Mouse (Mus musculus): ENCODE results near the gene Hormad1.
A peak's percentile ranks its signal among the peaks of the same experiment; 100 is the strongest.
"Not testable (repeated sequence)": the region's sequence is repeated elsewhere in the genome, so short reads cannot be mapped to it uniquely, and the experiment has no call there.

Gene Hormad1

DNA sequence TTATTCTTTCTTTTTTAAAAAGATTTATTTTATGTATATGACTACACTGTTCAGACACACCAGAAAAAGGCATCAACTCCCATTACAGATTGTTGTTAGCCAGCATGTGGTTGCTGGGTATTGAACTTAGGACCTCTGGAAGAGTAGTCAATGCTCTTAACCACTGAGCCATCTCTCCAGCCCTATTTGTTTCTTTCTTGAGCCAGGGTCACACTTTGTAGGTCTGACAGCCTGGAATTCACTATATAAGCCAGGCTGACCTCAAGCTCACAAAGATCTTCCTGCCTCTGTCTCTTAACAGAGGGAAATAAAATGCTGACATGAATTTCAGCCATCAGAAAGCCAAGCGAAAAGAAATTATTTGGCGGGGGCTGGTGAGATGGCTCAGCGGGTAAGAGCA, 10.1 kb downstream of the Hormad1 start:
- DNase-seq, result no peak

DNA sequence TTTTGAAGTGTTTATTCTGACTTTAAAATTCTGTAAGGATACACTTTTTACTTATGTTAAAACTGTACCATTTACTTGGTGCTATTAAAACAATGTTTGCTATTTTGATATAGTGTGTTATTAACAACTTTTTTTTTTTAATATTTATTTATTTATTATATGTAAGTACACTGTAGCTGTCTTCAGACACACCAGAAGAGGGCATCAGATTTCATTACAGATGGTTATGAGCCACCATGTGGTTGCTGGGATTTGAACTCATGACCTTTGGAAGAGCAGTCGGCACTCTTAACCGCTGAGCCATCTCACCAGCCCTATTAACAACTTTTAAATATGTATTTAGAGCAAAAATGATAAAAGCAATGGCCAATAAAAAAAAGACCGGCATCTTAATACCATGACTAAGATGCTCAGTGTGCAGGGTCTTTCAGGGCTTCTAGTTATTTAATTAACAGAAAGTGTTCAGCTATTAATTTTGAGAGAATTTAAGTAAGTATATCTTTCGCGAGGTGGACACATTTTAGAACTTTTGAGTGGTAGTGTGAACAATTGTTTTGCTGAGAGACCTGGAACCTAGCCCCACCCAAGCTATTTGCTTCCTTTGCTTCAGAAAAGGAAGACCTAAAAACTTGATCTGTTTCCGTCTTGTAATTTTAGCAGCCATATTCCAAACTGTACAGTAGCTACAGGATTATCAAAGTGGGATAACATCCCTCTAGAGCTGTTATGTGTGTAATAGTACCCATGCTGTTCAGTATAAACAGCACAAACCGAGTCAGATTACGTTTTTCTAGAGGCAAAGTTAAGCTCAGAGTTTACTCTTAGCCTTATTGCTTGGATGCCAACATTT, 28.5 kb downstream of the Hormad1 start:
- no peak for DNase-seq

DNA sequence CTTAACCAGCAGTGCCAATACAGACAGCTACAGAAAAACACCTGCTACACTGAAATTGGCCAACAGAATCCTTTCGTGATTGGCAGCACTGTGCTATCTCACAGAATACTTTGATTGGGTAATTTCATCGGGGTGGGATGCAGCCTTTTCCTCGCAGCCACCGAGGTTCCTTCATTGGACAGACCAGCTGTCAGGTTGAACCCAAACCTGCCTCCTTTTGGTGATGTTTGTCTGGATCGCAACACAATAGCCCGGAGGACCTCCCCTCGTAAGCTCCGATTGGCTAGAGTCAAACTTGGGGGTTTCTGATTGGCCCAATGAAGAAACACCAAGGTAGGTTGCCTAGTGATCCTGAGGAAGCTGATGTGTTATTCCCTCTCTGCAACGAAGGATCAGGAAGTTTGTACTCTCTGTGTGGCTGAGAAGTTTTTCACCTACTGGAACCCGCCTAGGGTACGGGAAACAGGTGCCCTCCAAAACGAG, 29.2 kb downstream of the Hormad1 start, which contains the start of gene Golph3l:
Gene Golph3l (plus strand): TSS at position 331 of the 483 bp plus-strand sequence.
- DNase-seq, result peak; percentile 99

- DNase-seq, result no peak
Observed at GRCm38 (mm10) chr3:95598734-95599133, 39.3 kb downstream of the Hormad1 start.

DNA sequence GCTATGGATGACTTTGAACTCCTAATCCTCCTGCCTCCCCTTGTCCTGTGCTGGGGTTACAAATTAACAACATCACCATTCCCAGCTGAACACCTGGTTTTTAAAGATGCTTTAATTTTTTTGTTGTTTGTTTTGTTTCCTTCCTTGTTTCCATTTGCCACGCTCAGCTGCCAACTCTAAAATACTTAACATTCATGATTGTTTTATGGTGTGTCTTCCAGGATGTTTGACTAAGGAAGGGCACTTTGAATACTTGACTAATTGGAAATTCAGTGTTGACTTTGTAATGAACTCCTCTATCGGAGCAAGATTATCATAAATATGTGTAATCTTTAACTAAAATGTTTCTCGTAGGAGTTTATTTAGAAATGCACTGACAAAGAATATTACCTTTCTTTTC, 41.8 kb downstream of the Hormad1 start:
- no peak for DNase-seq

DNA sequence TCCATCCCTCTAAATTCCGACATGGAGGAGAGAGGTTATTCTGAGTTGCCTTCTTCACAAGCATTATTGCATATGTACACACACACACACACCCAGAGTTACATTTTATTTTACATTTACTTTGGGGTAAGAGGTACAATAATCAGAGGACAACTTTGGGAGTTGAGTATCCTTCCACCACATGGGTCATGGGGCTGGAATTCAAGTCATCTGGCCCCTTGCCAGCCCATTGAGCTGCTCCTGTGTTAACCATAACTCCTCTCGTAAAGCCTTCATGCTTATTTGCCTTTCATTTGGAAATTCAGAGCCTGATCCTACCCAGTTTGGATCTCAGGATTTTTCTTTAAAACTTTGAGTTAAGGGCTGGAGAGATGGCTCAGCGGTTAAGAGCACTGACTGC, 46.6 kb downstream of the Hormad1 start:
- DNase-seq, result no peak

GRCm38 (mm10) chr3:95609195-95609594, 49.7 kb downstream of the Hormad1 start:
- no peak for DNase-seq

DNA sequence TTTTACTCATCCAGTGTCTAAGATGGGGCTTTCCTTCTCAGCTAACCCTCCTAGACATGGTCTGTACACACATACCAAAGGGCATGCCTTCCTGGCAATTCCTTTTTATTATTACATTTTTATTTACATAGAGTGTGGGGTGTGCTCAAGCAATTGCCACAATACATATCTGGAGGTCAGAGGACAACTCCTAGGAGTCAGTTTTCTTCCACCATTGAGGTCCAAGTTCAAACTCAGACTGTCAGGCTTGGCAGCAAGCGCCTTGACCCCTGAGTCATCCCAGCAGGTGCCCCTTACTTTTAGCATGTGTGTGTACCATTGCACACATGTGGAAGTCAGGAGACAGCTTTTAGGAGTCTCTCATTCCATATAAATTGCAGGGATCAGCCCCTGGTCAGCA, 54.5 kb downstream of the Hormad1 start:
- no peak for DNase-seq

DNA sequence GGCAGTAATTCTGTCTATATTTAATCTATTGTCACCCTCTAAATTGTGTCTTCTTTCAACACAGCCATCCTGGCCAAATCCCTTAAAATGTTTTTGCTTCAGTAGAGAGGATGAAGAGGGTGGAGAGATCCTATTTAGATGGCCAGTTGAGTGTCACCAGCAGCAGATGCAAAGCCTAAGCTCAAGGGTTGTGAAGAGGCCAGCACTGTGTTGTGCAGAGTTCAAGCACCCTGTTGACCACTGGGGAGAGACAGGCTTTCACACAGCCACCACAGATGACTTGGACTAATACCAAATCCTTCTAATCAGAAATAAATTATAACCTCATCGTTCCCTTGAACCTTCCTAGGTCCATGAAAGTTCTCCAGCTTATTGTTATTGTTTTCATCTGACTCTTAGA, 59.0 kb downstream of the Hormad1 start:
- no peak for DNase-seq

DNA sequence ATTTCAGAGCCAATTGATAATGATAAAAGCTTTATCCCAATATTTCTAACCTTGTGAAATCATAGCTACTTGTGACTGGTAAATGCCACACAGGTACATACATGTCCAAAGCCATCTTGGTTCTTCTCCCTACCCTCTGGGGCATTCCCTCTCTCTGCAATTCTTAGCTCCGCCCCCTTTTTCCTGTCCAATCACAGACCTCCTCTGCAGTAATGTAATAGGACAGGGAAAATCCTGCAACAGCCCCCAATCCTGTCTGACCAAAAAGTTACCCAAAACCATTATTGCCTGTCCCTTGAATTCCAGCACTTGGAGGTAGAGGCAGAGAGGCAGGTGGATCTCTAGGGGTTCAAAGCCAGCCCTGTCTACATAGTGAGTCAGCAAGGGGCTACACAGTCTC, 61.8 kb downstream of the Hormad1 start:
- no peak for DNase-seq

GRCm38 (mm10) chr3:95622421-95622820, 62.9 kb downstream of the Hormad1 start:
- DNase-seq, result not testable (repeated sequence)

- peak; percentile 44 for DNase-seq
Observed at GRCm38 (mm10) chr3:95623551-95623950, 64.1 kb downstream of the Hormad1 start.

- DNase-seq, result peak; percentile 61
Observed at GRCm38 (mm10) chr3:95623991-95624515, 64.6 kb downstream of the Hormad1 start.

DNA sequence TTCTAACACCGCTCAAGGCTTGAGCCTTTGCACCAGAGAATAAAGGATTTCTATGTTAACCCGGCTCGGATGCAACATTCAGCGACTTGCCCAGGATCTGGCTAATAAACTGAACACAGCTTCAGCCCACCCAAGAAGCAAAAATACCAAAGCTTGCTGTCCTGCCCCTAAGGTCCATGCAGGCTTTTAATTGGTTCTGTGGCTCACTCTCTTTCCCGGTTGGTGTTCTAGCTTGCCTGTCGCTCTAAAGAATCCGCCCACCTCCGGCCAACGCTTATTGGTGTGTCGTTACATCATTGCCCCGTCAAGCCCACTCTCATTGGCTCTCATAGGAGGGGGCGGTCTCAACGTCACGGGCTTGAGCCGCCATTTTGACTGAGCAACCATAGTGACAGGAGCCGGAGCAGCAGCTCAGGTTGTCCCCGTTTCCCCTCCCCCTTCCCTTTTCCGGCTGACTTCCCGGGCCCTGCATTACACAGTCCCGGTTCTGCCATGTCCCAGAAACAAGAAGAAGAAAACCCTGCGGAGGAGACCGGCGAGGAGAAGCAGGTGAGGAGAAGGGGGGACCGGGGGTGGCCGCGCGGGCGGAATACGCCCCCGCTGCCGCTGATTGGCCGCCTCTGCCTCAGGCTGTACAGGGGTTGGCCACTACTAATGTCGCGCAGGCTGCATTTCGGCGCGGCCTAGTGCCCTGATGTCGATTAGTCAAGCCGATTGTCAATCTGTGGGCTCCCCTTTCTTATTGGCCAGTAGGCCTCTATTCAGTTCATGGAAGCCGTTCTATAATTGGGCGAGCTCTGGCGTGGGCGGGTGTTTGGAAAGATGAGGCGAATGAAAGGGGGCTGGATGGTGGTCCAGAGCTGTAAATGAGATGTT, 65.4 kb downstream of the Hormad1 start, which contains the start of gene Ensa:
Gene Ensa (plus strand): TSS at position 366 of the 876 bp plus-strand sequence.
- peak; percentile 99 for DNase-seq

DNA sequence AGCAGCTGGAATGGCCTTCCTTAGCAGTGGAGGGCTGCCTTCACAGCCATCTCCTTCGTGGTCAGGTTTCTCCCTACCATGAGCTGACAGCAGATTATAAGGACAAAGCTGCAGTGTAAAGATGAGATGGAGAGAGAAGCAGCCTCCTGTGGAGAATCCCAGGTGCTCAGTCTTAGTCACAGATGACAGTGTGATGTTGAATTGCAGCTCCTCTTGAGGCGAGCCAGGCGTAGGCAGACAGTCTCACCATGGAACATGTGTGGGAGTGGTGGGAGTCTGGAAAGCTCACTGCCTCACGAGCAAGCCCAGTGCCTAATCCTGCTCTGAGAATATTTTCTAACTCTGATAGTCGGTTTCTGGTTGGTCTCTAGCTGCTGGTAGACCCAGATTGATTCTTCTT, 68.3 kb downstream of the Hormad1 start:
- DNase-seq, result peak; percentile 50

GRCm38 (mm10) chr3:95629755-95630154, 70.3 kb downstream of the Hormad1 start:
- DNase-seq, result peak; percentile 74

DNA sequence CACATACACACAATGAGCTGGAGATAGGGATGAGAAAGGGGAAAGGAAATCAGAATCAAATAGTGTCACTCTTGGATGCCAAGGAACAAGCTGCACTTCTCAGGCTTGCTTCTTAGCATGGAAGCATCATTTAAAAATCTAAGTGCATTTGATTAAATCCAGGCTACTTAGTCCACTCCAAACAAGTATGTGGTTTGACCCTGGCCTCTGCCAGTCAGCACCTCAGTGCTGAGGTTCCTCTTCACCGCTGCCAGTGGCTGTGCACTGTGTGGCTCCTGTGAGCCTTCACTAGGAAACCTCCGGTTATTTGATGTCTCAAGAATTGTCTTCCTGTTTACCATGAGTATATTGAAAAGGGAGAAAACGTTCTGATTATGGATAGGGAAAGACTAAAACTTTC, 71.4 kb downstream of the Hormad1 start:
- DNase-seq, result no peak

DNA sequence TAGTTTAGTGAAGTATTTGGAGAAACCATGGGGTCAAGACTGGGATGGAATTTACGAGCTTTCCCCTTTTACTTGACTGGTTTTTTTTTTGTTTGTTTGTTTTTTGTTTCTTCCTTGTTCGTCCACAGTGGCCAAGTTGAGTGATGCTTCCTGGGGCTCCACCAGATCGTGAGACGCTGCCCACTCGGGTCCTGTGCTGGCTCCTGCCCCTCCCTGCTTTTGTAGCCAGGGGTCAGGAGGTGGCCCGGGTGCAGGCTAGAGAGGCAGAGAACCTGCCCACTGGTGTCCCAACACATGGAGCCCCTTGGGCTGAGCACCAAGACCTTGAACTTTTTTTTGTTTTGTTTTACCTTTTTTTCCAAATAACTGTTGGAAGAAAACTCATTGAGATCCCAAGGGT, 71.8 kb downstream of the Hormad1 start:
- DNase-seq, result no peak

DNA sequence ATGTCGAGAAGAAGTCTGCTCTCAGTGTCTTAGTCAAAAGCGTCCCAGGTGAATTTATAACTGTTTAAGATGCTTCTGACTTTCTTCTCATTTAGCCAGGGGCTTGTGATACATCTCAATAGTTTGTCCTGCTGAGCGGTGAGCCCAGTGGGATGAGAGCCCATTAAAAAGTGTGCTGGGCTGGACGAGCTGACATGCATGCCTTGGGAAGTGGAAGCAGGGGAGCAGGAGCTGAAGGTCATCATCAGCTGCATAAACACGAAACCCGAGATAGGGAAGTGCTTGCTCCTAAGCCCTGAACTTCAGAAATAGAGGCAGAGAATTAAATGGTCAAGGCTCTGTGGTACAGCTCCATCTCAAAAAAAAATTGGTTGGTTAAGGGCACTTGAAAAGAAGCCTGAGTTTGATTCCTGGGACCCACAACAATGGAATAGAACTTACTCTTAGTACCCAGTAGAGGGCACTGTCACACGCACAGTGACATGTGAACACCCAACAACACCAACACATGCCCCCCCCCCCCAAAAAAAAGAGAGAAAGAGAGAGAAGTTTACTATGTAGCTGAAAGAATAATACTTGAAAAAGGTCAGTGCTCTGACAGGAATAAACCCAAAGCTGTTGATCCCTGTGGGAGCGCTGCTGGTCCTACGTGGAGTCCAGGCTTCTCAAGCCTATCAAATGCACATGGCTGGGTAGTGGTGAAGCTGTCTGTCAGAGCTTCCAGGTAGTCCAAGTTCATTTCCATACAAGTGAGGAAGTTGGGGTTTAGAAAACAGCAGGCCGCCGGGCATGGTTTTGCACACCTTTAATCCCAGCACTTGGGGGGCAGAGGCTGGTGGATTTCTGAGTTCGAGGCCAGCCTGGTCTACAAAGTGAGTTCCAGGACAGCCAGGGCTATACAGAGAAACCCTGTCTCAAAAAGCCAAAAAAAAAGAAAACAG, 73.4 kb downstream of the Hormad1 start:
- no peak for DNase-seq

DNA sequence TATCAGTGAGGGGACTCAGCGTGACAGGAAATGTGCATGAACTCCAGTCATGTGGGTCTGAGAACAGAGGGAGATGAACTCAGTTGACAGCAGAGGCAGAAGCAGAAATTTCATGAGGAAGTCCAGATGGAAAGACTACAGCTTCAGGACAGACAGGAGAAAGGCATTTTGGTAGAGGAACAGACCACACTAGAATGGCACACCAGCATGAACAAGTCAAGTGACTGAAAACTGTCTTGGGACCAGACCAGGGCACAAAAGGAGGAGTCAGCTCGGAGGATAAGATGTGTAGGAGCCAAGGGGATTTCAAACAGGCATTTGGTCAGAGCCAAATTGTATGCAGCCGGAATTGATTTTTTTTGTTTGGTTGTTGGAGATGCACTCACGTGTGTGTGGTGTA, 76.2 kb downstream of the Hormad1 start:
- no peak for DNase-seq

DNA sequence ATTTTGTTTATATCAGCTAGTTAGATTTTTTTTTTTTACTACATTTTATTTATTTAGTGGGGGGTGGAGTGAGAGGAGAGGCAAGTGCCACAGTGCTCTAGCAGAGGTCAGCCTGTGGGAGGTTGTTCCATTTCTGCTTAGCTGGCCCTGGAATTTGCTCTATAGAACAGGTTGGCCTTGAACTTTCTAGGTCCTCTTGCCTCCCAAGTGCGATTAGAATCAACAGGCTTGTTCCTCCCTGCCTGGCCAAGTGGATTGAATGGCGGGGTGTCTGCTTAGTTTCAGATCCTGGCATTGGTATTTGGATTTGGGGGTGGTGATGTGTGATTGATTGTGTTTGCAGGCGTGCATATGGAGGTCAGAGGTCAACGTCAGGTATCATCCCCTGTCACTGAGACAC, 76.6 kb downstream of the Hormad1 start:
- no peak for DNase-seq

All from cerebellum, adult 9-10 months (tissue).